Mouse (Mus musculus) mammary gland, adult 2 months (tissue): ENCODE measurements around the gene Chrnb4. TPM values are rescaled to one million over a fixed set of nuclear protein-coding genes. Genes with fewer than 3 reads are reported as not detected.

ENCODE experiments used
- polyA plus RNA-seq: library from polyadenylated mRNA; depleted of rRNA; stranded (reverse); fragments of >200 nt; gene quantifications from 2 replicates; pipeline ENCODE4 v1.2.3, GENCODE M21; 2012; ENCODE audit warnings: low replicate concordance; rRNA removed

Gene Chrnb4
- 1.6 and 2.1 TPM in 2 replicates for polyA plus RNA-seq

DNA sequence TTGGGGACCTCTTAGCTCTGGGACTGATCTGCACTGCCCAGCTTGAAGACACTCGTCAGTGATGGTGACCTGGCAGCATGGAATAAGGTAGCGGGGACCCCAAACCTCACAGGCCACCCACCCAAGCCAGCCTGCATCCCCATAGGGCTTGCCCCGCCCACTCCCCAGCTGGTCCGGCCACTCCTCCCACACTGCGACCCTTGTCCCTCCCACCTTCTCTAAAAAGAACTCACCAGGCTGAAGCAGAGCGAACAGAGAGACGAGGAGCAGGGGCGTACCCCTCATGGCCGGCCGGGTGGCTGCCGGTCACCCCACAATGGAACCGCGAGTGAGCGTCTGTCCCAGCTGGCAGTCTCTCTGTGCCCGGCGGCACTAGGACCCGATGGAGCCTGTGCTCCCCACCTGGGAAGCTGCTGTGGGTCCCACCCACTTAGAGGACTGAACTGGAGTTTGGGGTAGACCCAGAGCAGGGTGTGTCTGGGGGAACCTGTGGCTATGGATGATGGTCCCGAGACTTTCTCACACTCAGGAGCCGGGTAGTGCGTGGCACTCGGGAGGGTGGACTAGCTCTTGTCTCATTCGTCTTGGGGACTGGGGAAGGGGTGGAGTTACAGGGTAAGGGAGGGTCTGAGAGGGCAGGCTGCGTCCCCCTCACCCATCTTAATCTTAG is at the start of gene Chrnb4:
Chrnb4 (minus strand) TSS at position 569 of the 670 bp plus-strand sequence.

GRCm38 (mm10) chr9:55026275-55026663 is 22.3 kb downstream of the Chrnb4 start, which contains the start of gene Chrna3:
TSS of gene Chrna3 (minus strand) at chr9:55026562.

GRCm38 (mm10) chr9:54980674-54981073 is 67.9 kb downstream of the Chrnb4 start, which contains the start of gene Chrna5:
TSS of gene Chrna5 (plus strand) at chr9:54980880.

Other genes starting within 250 kb of the Chrnb4 start
- gene Ireb2, start 185.0 kb downstream of the Chrnb4 start, polyA plus RNA-seq: 3.5 and 9.4 TPM in 2 replicates
- 0.75 and 1.7 TPM in 2 replicates for gene Hykk, start 131.5 kb downstream of the Chrnb4 start, polyA plus RNA-seq
- 41.6 and 131 TPM in 2 replicates for gene Psma4, start 98.0 kb downstream of the Chrnb4 start, polyA plus RNA-seq
- not detected in 2 replicates for gene AY074887, start 97.8 kb downstream of the Chrnb4 start, polyA plus RNA-seq
- 0.10 and 0.47 TPM in 2 replicates for gene Chrna5, start 67.9 kb downstream of the Chrnb4 start, polyA plus RNA-seq
- 0.06 TPM in 1 of 2 replicates, not detected in the other for gene Chrna3, start 22.2 kb downstream of the Chrnb4 start, polyA plus RNA-seq
- gene Ube2q2, start 100.1 kb upstream of the Chrnb4 start, polyA plus RNA-seq: 14.5 and 29.9 TPM in 2 replicates
- gene Fbxo22, start 160.1 kb upstream of the Chrnb4 start, polyA plus RNA-seq: 13.0 and 17.3 TPM in 2 replicates